ENCODE assay signal across 8 mouse cellular contexts in the genomic region with DNA sequence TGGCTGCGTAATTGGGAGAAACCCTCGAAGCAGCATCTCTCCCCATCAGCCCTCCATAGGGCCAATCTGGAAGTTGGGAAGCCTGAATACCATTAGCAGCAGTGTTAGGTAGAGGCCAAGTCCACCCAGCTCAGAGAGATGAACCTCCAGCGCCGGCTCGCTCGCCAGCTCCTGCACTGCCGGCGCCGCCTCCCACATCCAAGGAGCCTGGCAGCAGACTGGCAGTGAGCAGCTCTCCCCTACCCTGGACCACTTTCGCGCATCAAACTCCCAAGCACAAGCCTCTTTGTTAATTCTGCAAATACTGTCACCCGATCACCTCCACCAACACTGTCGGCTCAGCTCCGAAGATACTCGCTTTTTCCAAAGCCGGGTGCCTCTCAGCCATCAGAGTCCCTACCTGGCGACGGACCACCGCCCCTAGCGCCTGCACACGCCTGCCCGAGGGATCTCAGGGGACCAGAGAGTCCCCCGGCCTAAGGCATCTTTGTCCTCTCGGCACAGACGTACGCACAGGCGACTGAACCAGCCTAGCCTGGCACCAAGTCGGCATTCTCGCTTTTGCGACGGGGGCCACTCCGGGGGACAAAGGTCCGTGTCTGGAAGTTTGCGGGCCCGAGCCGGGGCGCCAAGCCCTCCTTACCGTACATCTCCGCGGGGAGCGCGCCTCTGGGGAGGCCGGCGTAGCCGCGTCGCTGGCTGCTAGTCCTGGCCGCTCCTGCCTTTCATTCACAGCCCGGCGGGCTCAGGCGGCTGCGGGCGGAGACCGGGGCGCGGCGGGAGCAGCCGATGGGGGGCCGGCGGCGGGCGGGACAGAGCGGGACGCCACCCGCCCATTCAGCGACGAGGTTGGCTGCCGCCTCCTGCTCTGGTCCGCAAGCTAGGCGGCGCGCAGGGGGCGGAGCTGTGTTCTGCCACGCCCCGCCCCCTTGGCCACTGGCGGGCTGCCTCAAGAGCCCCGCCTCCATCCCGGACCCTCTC. TPM values are rescaled to one million over a fixed set of nuclear protein-coding genes. Genes with fewer than 3 reads are reported as not detected.
DNase-seq lines count a peak whose midpoint lies in the region; TF ChIP-seq lines count a peak whose summit lies in the region.

A gene (minus strand): TSS at position 855 of the 981 bp plus-strand sequence.

- whole genome bisulfite sequencing in hindbrain, embryonic 10.5 days: under 1% methylated on average over 78 of the region's 78 CpGs
- WGBS in lung, adult 2 months: under 1% methylated on average over 78 of the region's 78 CpGs
- under 1% methylated on average over 78 of the region's 78 CpGs for WGBS in olfactory bulb, adult 2 months

- peak; percentile 46 for DNase-seq in MEL-GATA-1-ER (ENCODE audit: extremely low read depth, low read depth)
- DNase-seq in cerebellum, adult 9-10 months: peak; percentile 88
- DNase-seq in frontal cortex, postnatal 10 days (ENCODE audit: low spot score in 2 of 2): peak; percentile 72 to 85
- peak; percentile 86 for DNase-seq in hindbrain, embryonic 10.5 days (ENCODE audit: low spot score)
- peak; percentile 66 to 83 for DNase-seq in layer of hippocampus, adult 8-10 months (ENCODE audit: low spot score in 2 of 2)
- peak; percentile 64 for DNase-seq in lung, adult 2 months
- DNase-seq in thymus, adult 18-20 months: peak; percentile 69 to 70

- peak within 1 kb of the TSS; percentile 94 for H3K27ac ChIP-seq in hindbrain, embryonic 10.5 days
- H3K27ac ChIP-seq in olfactory bulb, adult 2 months (ENCODE audit: insufficient read depth, low read depth, low read length): peak within 1 kb of the TSS; percentile 52

- TF ChIP-seq CTCF in lung, adult 2 months (IDR thresholded peaks at IDR 0.05; ENCODE audit: insufficient read depth, low read length): no peak
- no peak for TF ChIP-seq CTCF in olfactory bulb, adult 2 months (IDR thresholded peaks at IDR 0.05; ENCODE audit: insufficient read depth, low read depth, low read length)

- H3K4me1 ChIP-seq in hindbrain, embryonic 10.5 days (replicated peaks): peaks cover 29% of the 10 kb centered on the region
- 0 out of 2 replicates have a peak, but pooled peaks cover 2% of the 10 kb centered on the region for H3K4me1 ChIP-seq in lung, adult 2 months (ENCODE audit: control insufficient read depth, insufficient read depth, low read length)
- peaks cover 37% of the 10 kb centered on the region for H3K4me1 ChIP-seq in olfactory bulb, adult 2 months (ENCODE audit: control insufficient read depth, insufficient read depth, low read length)

- H3K27me3 ChIP-seq in hindbrain, embryonic 10.5 days (ENCODE audit: insufficient read depth, poor library complexity, severe bottlenecking): peaks cover 53% of the 10 kb centered on the region

- H3K9me3 ChIP-seq in hindbrain, embryonic 10.5 days: no peaks in the 10 kb centered on the region

- no peak for TF ChIP-seq POLR2A in lung, adult 2 months (IDR thresholded peaks at IDR 0.05; ENCODE audit: borderline replicate concordance, extremely low read depth, low read depth, low read length)
- no peak for TF ChIP-seq POLR2A in olfactory bulb, adult 2 months (IDR thresholded peaks at IDR 0.05; ENCODE audit: insufficient read depth, low read depth, low read length)

- 0 out of 2 replicates have a peak, but pooled peaks cover 6% of the 10 kb centered on the region for H3K36me3 ChIP-seq in hindbrain, embryonic 10.5 days

- H3K4me3 ChIP-seq in hindbrain, embryonic 10.5 days: peak within 1 kb of the TSS; percentile 88
- H3K4me3 ChIP-seq in lung, adult 2 months (replicated peaks; ENCODE audit: extremely low read depth, low read depth, low read length): peak within 1 kb of the TSS; percentile 50
- peak within 1 kb of the TSS; percentile 74 for H3K4me3 ChIP-seq in olfactory bulb, adult 2 months (ENCODE audit: insufficient read depth, low read depth, low read length)

RNA-seq across cellular contexts. Expression of the gene that starts here (rescaled TPM):
- polyA plus RNA-seq in hindbrain, embryonic 10.5 days (2016; fragmentation: Nextera tagmentation; extraction: Ambion mirVana): 10.6 and 16.5 TPM in 2 replicates
- 100 to 1,000 TPM; 109 to 118 (median 115) TPM for total RNA-seq in layer of hippocampus, adult 8-10 months (2022)
- 6.8 TPM in 2 replicates for polyA plus RNA-seq in lung, adult 2 months (2012; rRNA removed)
- polyA plus RNA-seq in olfactory bulb, adult 2 months (2012; ENCODE audit: insufficient read depth, insufficient read length, low replicate concordance, missing spikeins): not detected in 2 replicates

Comparison
In these comparisons a context has a peak if more than half of its experiments do, and no peak if none do; other contexts are left out.
1. Peak in every context shown above with its lines: DNase-seq, H3K4me3 ChIP-seq and H3K27ac ChIP-seq.